Mouse (Mus musculus) thymus, postnatal 4 days (tissue): ENCODE results near the gene Strip1.

Source experiments
- DNase-seq: peaks from one replicate; pipeline ENCODE4 v3.0.0; 2021

Strip1 gene

GRCm38 (mm10) chr3:107583893-107584292 is 47.6 kb downstream of the Strip1 start:
- DNase-seq: no peak

- DNase-seq: no peak
Observed at GRCm38 (mm10) chr3:107582875-107583767, 48.4 kb downstream of the Strip1 start.

- DNase-seq: no peak
Observed at GRCm38 (mm10) chr3:107582130-107582874, 49.2 kb downstream of the Strip1 start.

DNA sequence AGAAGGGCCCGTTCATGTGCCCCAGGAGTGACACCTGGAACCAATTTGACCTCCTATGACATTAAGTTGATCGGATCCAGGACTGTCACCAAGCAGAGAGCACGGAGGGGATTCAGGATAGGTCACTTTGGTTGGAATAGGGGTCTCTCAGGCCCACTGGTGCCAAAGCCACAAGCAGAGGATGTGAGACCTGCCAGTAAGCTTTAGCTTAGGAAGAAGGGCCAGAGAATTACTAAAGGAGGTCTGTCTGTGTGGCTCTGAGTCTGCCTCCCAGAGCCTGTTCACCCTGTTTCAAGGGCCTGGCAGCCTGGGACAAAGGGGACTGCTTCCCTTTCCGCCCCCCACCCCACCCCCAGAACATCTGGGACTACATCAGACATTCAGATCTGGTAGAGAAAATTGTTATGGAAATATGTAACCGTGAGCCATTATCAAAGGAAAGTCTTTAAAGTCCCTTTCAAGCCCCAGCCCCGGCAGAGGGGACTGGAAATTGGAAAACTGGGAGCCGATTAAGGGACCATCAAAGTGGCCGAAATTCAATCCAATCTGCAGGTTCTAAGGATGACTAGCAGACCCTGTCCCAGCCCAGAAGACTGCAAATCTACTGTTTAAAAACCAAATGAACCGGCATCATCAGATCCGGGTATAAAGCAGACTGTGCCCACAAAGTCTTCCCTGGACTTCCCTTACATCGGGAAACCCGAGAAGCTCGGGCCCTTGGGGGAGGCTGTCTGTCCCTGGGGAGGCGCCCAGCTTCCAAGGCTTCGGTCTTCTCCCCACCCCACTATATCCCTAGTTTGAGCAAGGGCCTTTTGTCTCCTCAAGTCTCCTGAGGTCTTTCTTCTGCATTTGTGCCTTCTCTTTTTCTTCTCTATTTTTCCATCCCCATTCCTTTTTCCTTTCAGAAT is 50.1 kb downstream of the Strip1 start:
- no peak for DNase-seq

- DNase-seq: peak; percentile 70
Observed at GRCm38 (mm10) chr3:107579466-107579865, 52.0 kb downstream of the Strip1 start.

DNA sequence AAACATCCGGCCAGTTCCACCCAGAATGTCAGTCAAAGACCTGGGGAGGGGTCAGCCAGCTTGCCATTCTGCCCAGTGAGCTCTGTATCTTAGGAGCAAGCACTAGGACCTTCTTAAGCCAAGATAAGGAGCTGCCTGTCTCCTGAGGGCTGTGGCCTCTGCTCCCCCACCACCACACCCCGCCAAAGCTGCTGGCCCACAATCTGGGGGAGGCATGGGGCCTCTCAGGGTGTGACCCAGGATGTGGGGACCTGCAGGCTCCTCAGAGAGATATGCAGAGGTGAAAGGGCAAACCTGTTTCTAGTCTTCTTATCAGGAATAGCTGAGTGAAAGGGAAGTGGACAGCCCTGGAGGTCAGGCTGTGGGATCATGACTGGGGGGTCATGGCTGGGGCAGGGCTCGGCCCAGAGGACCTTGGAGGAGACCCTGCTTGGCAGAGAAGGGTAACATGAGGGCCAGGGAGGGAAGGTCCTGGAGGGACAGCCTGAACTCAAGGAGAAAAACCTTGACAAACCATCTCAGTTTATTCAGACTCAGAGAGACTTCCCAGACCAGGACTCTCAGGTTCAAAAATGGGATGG is 53.6 kb downstream of the Strip1 start:
- no peak for DNase-seq

- DNase-seq: no peak
Observed at GRCm38 (mm10) chr3:107576807-107577206, 54.7 kb downstream of the Strip1 start.

- DNase-seq: no peak
Observed at GRCm38 (mm10) chr3:107571205-107571604, 60.3 kb downstream of the Strip1 start.

- DNase-seq: no peak
Observed at GRCm38 (mm10) chr3:107568721-107569120, 62.8 kb downstream of the Strip1 start.

GRCm38 (mm10) chr3:107567766-107568165 is 63.7 kb downstream of the Strip1 start:
- DNase-seq: no peak

- DNase-seq: no peak
Observed at GRCm38 (mm10) chr3:107565331-107565730, 66.2 kb downstream of the Strip1 start.

- no peak for DNase-seq
Observed at GRCm38 (mm10) chr3:107563880-107564279, 67.6 kb downstream of the Strip1 start.

- DNase-seq: no peak
Observed at GRCm38 (mm10) chr3:107562591-107562990, 68.9 kb downstream of the Strip1 start.
